Mouse (Mus musculus): ENCODE results near the gene Gna12. TPM values are rescaled to one million over a fixed set of nuclear protein-coding genes. Genes with fewer than 3 reads are reported as not detected.

Gna12 gene
- polyA plus RNA-seq, 1 experiment from 2014 or later: 30.5 TPM

GRCm38 (mm10) chr5:140854700-140855099, 24.5 kb upstream of the Gna12 start:
- 78% methylated on average over 4 of the region's 4 CpGs for WGBS
- Histone ChIP-seq H3K4me1 (no peaks in the 10 kb centered on the region), H3K36me3 (no peaks in the 10 kb centered on the region), H3K4me3 (no peak overlapping the region), H3K27ac (no peak overlapping the region), H3K9me3 (no peaks in the 10 kb centered on the region), H3K9ac (no peak overlapping the region), H3K27me3 (no peaks in the 10 kb centered on the region), H3K4me2 (replicated peaks) (no peak overlapping the region)
- no peak for ATAC-seq (ENCODE audit: insufficient number of reproducible peaks, insufficient read depth, low FRiP score, low TSS enrichment)

GRCm38 (mm10) chr5:140853723-140854122, 23.5 kb upstream of the Gna12 start:
- Histone ChIP-seq H3K4me3 (no peak overlapping the region), H3K4me1 (no peaks in the 10 kb centered on the region), H3K27ac (no peak overlapping the region), H3K9ac (no peak overlapping the region), H3K36me3 (no peaks in the 10 kb centered on the region), H3K27me3 (no peaks in the 10 kb centered on the region), H3K4me2 (replicated peaks) (no peak overlapping the region), H3K9me3 (no peaks in the 10 kb centered on the region)
- no peak for ATAC-seq (ENCODE audit: insufficient number of reproducible peaks, insufficient read depth, low FRiP score, low TSS enrichment)
- 84% methylated on average over 5 of the region's 5 CpGs for WGBS

GRCm38 (mm10) chr5:140852435-140852996, 22.3 kb upstream of the Gna12 start:
- Histone ChIP-seq H3K4me3 (no peak overlapping the region), H3K27me3 (no peaks in the 10 kb centered on the region), H3K36me3 (no peaks in the 10 kb centered on the region), H3K4me1 (no peaks in the 10 kb centered on the region), H3K27ac (no peak overlapping the region), H3K4me2 (replicated peaks) (no peak overlapping the region), H3K9me3 (no peaks in the 10 kb centered on the region), H3K9ac (no peak overlapping the region)
- ATAC-seq (ENCODE audit: insufficient number of reproducible peaks, insufficient read depth, low FRiP score, low TSS enrichment): no peak
- WGBS: 87% methylated on average over 12 of the region's 12 CpGs

- Histone ChIP-seq H3K4me2 (replicated peaks) (no peak overlapping the region), H3K27ac (no peak overlapping the region), H3K4me1 (no peaks in the 10 kb centered on the region), H3K27me3 (no peaks in the 10 kb centered on the region), H3K9ac (no peak overlapping the region), H3K4me3 (no peak overlapping the region), H3K9me3 (no peaks in the 10 kb centered on the region), H3K36me3 (no peaks in the 10 kb centered on the region)
- WGBS: 16% methylated on average over 5 of the region's 5 CpGs
- peak; percentile 28; the same call in 1 of the 2 replicates for ATAC-seq (ENCODE audit: insufficient number of reproducible peaks, insufficient read depth, low FRiP score, low TSS enrichment)
Measured at GRCm38 (mm10) chr5:140847300-140847729, 17.1 kb upstream of the Gna12 start.

- Histone ChIP-seq H3K4me2 (replicated peaks) (no peak overlapping the region), H3K4me3 (no peak overlapping the region), H3K27ac (no peak overlapping the region), H3K27me3 (no peaks in the 10 kb centered on the region), H3K36me3 (no peaks in the 10 kb centered on the region), H3K9ac (no peak overlapping the region), H3K9me3 (no peaks in the 10 kb centered on the region), H3K4me1 (no peaks in the 10 kb centered on the region)
- ATAC-seq (ENCODE audit: insufficient number of reproducible peaks, insufficient read depth, low FRiP score, low TSS enrichment): no peak
- WGBS: 82% methylated on average over 4 of the region's 4 CpGs
Measured at GRCm38 (mm10) chr5:140841942-140842341, 11.7 kb upstream of the Gna12 start.

GRCm38 (mm10) chr5:140831064-140831431, 817 bp upstream of the Gna12 start:
- Histone ChIP-seq H3K36me3 (no peaks in the 10 kb centered on the region), H3K9ac (no peak overlapping the region), H3K4me2 (replicated peaks) (peak overlapping the region; percentile 40), H3K9me3 (no peaks in the 10 kb centered on the region), H3K27me3 (no peaks in the 10 kb centered on the region), H3K27ac (no peak overlapping the region), H3K4me1 (peaks cover 26% of the 10 kb centered on the region), H3K4me3 (peak overlapping the region; percentile 25)
- WGBS: 82% methylated on average over 8 of the region's 8 CpGs
- no peak for ATAC-seq (ENCODE audit: insufficient number of reproducible peaks, insufficient read depth, low FRiP score, low TSS enrichment)

GRCm38 (mm10) chr5:140829911-140830294, 328 bp downstream of the Gna12 start:
- Histone ChIP-seq H3K9me3 (no peaks in the 10 kb centered on the region), H3K27me3 (no peaks in the 10 kb centered on the region), H3K27ac (peak overlapping the region; percentile 77), H3K9ac (peak overlapping the region; percentile 85), H3K4me2 (replicated peaks) (peak overlapping the region; percentile 82), H3K4me1 (peaks cover 26% of the 10 kb centered on the region), H3K4me3 (peak overlapping the region; percentile 65), H3K36me3 (0 out of 2 replicates have a peak, but pooled peaks cover 4% of the 10 kb centered on the region)
- WGBS: under 1% methylated on average over 58 of the region's 58 CpGs
- ATAC-seq (ENCODE audit: insufficient number of reproducible peaks, insufficient read depth, low FRiP score, low TSS enrichment): no peak

GRCm38 (mm10) chr5:140829081-140829910, 935 bp downstream of the Gna12 start:
- WGBS: 37% methylated on average over 18 of the region's 18 CpGs
- peak overlapping the region; percentile 82 for H3K4me2 ChIP-seq (replicated peaks)
- ATAC-seq (ENCODE audit: insufficient number of reproducible peaks, insufficient read depth, low FRiP score, low TSS enrichment): no peak

GRCm38 (mm10) chr5:140828363-140828762, 1.9 kb downstream of the Gna12 start:
- Histone ChIP-seq H3K36me3 (0 out of 2 replicates have a peak, but pooled peaks cover 4% of the 10 kb centered on the region), H3K4me2 (replicated peaks) (peak overlapping the region; percentile 82; the same call in 1 of the 2 replicates), H3K4me1 (peaks cover 26% of the 10 kb centered on the region), H3K4me3 (no peak overlapping the region), H3K9me3 (no peaks in the 10 kb centered on the region), H3K9ac (0 out of 2 replicates have a peak overlapping the region, but pooled peaks have one; percentile 15), H3K27ac (no peak overlapping the region), H3K27me3 (no peaks in the 10 kb centered on the region)
- WGBS: 73% methylated on average over 2 of the region's 2 CpGs
- no peak for ATAC-seq (ENCODE audit: insufficient number of reproducible peaks, insufficient read depth, low FRiP score, low TSS enrichment)

More at GRCm38 (mm10) chr5:140829081-140829910, 935 bp downstream of the Gna12 start:
- H3K9me3 ChIP-seq: no peaks in the 10 kb centered on the region
- H3K4me3 ChIP-seq: peak overlapping the region; percentile 65
- peak overlapping the region; percentile 85 for H3K9ac ChIP-seq
- H3K4me1 ChIP-seq: peaks cover 26% of the 10 kb centered on the region
- H3K27ac ChIP-seq: peak overlapping the region; percentile 77; the same call in 1 of the 2 replicates
- 0 out of 2 replicates have a peak, but pooled peaks cover 4% of the 10 kb centered on the region for H3K36me3 ChIP-seq
- no peaks in the 10 kb centered on the region for H3K27me3 ChIP-seq

- H3K4me2 ChIP-seq (replicated peaks): peak overlapping the region; percentile 82; the same call in 1 of the 2 replicates
- H3K27me3 ChIP-seq: no peaks in the 10 kb centered on the region
- peaks cover 26% of the 10 kb centered on the region for H3K4me1 ChIP-seq
- H3K4me3 ChIP-seq: no peak overlapping the region
- 0 out of 2 replicates have a peak, but pooled peaks cover 4% of the 10 kb centered on the region for H3K36me3 ChIP-seq
- no peak overlapping the region for H3K27ac ChIP-seq
- ATAC-seq (ENCODE audit: insufficient number of reproducible peaks, insufficient read depth, low FRiP score, low TSS enrichment): no peak
- 76% methylated on average over 8 of the region's 8 CpGs for WGBS
- H3K9ac ChIP-seq: 0 out of 2 replicates have a peak overlapping the region, but pooled peaks have one; percentile 15
- no peaks in the 10 kb centered on the region for H3K9me3 ChIP-seq
Measured at GRCm38 (mm10) chr5:140827896-140828295, 2.3 kb downstream of the Gna12 start.

- Histone ChIP-seq H3K9me3 (no peaks in the 10 kb centered on the region), H3K27me3 (no peaks in the 10 kb centered on the region), H3K36me3 (0 out of 2 replicates have a peak, but pooled peaks cover 4% of the 10 kb centered on the region), H3K27ac (no peak overlapping the region), H3K4me2 (replicated peaks) (0 out of 2 replicates have a peak overlapping the region, but pooled peaks have one; percentile 82), H3K4me3 (no peak overlapping the region), H3K4me1 (peaks cover 26% of the 10 kb centered on the region), H3K9ac (no peak overlapping the region)
- 56% methylated on average over 2 of the region's 2 CpGs for WGBS
- ATAC-seq (ENCODE audit: insufficient number of reproducible peaks, insufficient read depth, low FRiP score, low TSS enrichment): no peak
Measured at GRCm38 (mm10) chr5:140827413-140827812, 2.8 kb downstream of the Gna12 start.

Data from embryonic facial prominence, embryonic 12.5 days (tissue).